Mouse (Mus musculus) lung, postnatal 0 days (tissue): ENCODE results near the gene Fez2. TPM values are rescaled to one million over a fixed set of nuclear protein-coding genes. Genes with fewer than 3 reads are reported as not detected.

Source experiments
- ATAC-seq: fragments of 200-750 bp; cut with Nextera tagmentation; 2 replicates; pipeline ENCODE4 v1.8.0; 2017; ENCODE audit warnings: moderate library complexity
- DNase-seq: peaks from one replicate; pipeline ENCODE4 v3.0.0-alpha.2; 2016; ENCODE audit warnings: low spot score
- H3K27ac ChIP-seq: fragments of 300-500 bp; sonication (generic); 2 replicates; pipeline ENCODE4 v1.5.1; 2014; ENCODE audit warnings: antibody characterized with exemption, mild to moderate bottlenecking, low read length, mixed read lengths
- H3K27me3 ChIP-seq: fragments of 300-500 bp; sonication (generic); replicated peaks from 2 replicates; pipeline ENCODE4 v1.6.1; 2014; ENCODE audit warnings: low read length, mixed read lengths; ENCODE audit not compliant: insufficient read depth
- H3K36me3 ChIP-seq: fragments of 300-500 bp; sonication (generic); 2 replicates; pipeline ENCODE4 v1.6.1; 2014; ENCODE audit warnings: low read length, mixed read lengths; ENCODE audit not compliant: insufficient read depth
- H3K4me1 ChIP-seq: fragments of 300-500 bp; sonication (generic); 2 replicates; pipeline ENCODE4 v1.6.1; 2014; ENCODE audit warnings: antibody characterized with exemption, low read depth, low read length, mixed read lengths; ENCODE audit not compliant: insufficient read depth
- H3K4me2 ChIP-seq: fragments of 300-500 bp; sonication (generic); replicated peaks from 2 replicates; pipeline ENCODE4 v1.6.1; 2014; ENCODE audit warnings: low read depth, mild to moderate bottlenecking, low read length, moderate library complexity, mixed read lengths
- H3K4me3 ChIP-seq: fragments of 300-500 bp; sonication (generic); 2 replicates; pipeline ENCODE4 v1.5.1; 2014; ENCODE audit warnings: low read depth, low read length
- H3K9ac ChIP-seq: fragments of 300-500 bp; sonication (generic); replicated peaks from 2 replicates; pipeline ENCODE4 v1.6.1; 2014; ENCODE audit warnings: low read depth, mild to moderate bottlenecking
- H3K9me3 ChIP-seq: fragments of 300-500 bp; sonication (generic); 2 replicates; pipeline ENCODE4 v1.6.1; 2016; ENCODE audit warnings: low read length, mixed read lengths
- CTCF ChIP-seq: IDR thresholded peaks from 2 replicates; pipeline ENCODE4 v1.5.1; 2016; ENCODE audit warnings: antibody characterized with exemption, mild to moderate bottlenecking
- EP300 ChIP-seq: IDR thresholded peaks from 2 replicates; pipeline ENCODE4 v1.6.1; 2016; ENCODE audit warnings: antibody characterized with exemption, mild to moderate bottlenecking, control low read depth
- WGBS: fragments of 180-500 bp; shearing (Covaris S2); extraction: QIAGEN DNeasy Blood & Tissue Kit; methylation state at CpG from one replicate; pipeline ENCODE4 v1.1.7; 2014; 5-methylcytosine and 5-hydroxymethylcytosine counted together
- polyA plus RNA-seq: library from polyadenylated mRNA; unstranded; fragments of >200 nt; fragmentation: Nextera tagmentation; extraction: Ambion mirVana; gene quantifications from 2 replicates; pipeline ENCODE4 v1.2.1, GENCODE M21; 2015

Gene Fez2
- polyA plus RNA-seq: 39.2 and 39.6 TPM in 2 replicates

- 3% methylated on average over 48 of the region's 67 CpGs for WGBS
- Histone ChIP-seq H3K4me1 (no peaks in the 10 kb centered on the region; the same call in 1 of the 2 replicates), H3K4me2 (peak within 1 kb of the TSS; percentile 76), H3K27me3 (no peaks in the 10 kb centered on the region), H3K36me3 (no peaks in the 10 kb centered on the region), H3K9ac (peak within 1 kb of the TSS; percentile 67), H3K9me3 (no peaks in the 10 kb centered on the region), H3K4me3 (peak within 1 kb of the TSS; percentile 91), H3K27ac (peak within 1 kb of the TSS; percentile 98)
- TF ChIP-seq CTCF (no peak), EP300 (no peak)
- ATAC-seq: peak; percentile 98
- peak; percentile 91 for DNase-seq
Observed at GRCm38 (mm10) chr17:78417381-78418281, at the start of gene Fez2. Fez2 (minus strand) TSS chr17:78418152.

- DNase-seq: no peak
- TF ChIP-seq EP300 (no peak), CTCF (peak; percentile 43)
- WGBS: 72% methylated on average over 8 of the region's 8 CpGs
Observed at GRCm38 (mm10) chr17:78465500-78465899, 47.5 kb upstream of the Fez2 start.

DNA sequence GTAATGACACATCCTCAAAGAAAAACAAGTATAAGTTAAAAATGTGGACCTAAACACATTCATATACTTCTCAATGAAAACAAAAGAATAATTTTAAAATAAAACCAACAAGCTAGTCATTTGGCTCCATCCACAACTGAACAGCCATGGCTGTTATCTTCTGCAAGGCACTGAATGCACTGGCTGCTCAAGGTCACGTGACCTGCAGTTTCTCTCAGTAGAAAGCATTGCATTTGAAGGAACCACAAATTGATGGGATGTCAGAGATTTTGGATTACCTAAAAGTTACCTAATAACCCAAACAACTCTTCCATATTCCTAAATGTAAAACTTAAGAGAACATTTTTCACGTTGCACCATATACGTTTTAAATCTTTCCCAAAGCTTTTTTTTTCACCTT, 47.1 kb upstream of the Fez2 start:
- Histone ChIP-seq H3K9me3 (no peaks in the 10 kb centered on the region), H3K27me3 (no peaks in the 10 kb centered on the region), H3K27ac (no peak overlapping the region), H3K36me3 (no peaks in the 10 kb centered on the region), H3K9ac (no peak overlapping the region), H3K4me1 (no peaks in the 10 kb centered on the region), H3K4me2 (no peak overlapping the region), H3K4me3 (no peak overlapping the region)
- ATAC-seq: no peak
- TF ChIP-seq EP300 (no peak), CTCF (no peak)
- peak; percentile 1 for DNase-seq
- WGBS: 60% methylated on average over 3 of the region's 3 CpGs

More at GRCm38 (mm10) chr17:78465500-78465899, 47.5 kb upstream of the Fez2 start:
- Histone ChIP-seq H3K9ac (no peak overlapping the region), H3K27me3 (no peaks in the 10 kb centered on the region), H3K4me2 (no peak overlapping the region), H3K9me3 (no peaks in the 10 kb centered on the region), H3K36me3 (no peaks in the 10 kb centered on the region), H3K27ac (no peak overlapping the region), H3K4me1 (no peaks in the 10 kb centered on the region), H3K4me3 (no peak overlapping the region)
- ATAC-seq: no peak

GRCm38 (mm10) chr17:78460140-78460539, 42.2 kb upstream of the Fez2 start:
- no peak for DNase-seq
- H3K36me3 ChIP-seq: no peaks in the 10 kb centered on the region

GRCm38 (mm10) chr17:78455556-78455955, 37.6 kb upstream of the Fez2 start:
- H3K9ac ChIP-seq: no peak overlapping the region
- no peak overlapping the region for H3K27ac ChIP-seq
- no peak overlapping the region for H3K4me2 ChIP-seq
- H3K27me3 ChIP-seq: no peaks in the 10 kb centered on the region
- H3K9me3 ChIP-seq: no peaks in the 10 kb centered on the region
- H3K4me1 ChIP-seq: no peaks in the 10 kb centered on the region
- ATAC-seq: peak; percentile 31
- 61% methylated on average over 9 of the region's 9 CpGs for WGBS
- DNase-seq: peak; percentile 39
- H3K36me3 ChIP-seq: no peaks in the 10 kb centered on the region
- H3K4me3 ChIP-seq: no peak overlapping the region
- no peak for TF ChIP-seq CTCF
- TF ChIP-seq EP300: no peak

More at GRCm38 (mm10) chr17:78460140-78460539, 42.2 kb upstream of the Fez2 start:
- Histone ChIP-seq H3K4me1 (no peaks in the 10 kb centered on the region), H3K9me3 (no peaks in the 10 kb centered on the region), H3K27ac (no peak overlapping the region), H3K4me2 (no peak overlapping the region), H3K4me3 (no peak overlapping the region), H3K9ac (no peak overlapping the region), H3K27me3 (no peaks in the 10 kb centered on the region)
- no peak for TF ChIP-seq EP300
- peak; percentile 17; the same call in 1 of the 2 replicates for TF ChIP-seq CTCF
- no peak for ATAC-seq
- 78% methylated on average over 8 of the region's 8 CpGs for WGBS

DNA sequence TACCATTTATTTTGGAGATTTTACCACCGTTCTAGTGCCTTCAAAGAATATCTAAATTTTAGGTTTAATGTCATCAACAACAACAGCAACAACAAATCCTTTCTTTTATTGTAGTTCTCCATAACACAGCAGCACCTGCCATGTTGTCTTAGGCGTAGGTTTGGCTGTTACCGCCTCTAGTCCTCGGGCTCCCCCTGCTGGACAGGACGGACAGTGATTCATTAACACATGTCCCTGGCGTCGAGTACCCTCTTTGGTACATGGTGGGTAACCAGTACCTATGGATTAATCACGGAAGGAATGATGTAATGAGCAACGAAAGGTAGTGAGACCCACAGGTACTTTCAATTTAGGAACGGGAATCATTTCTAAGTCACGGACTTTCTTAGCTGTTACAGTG, 37.2 kb upstream of the Fez2 start:
- Histone ChIP-seq H3K9ac (no peak overlapping the region), H3K4me2 (no peak overlapping the region), H3K4me1 (no peaks in the 10 kb centered on the region), H3K36me3 (no peaks in the 10 kb centered on the region), H3K27me3 (no peaks in the 10 kb centered on the region), H3K4me3 (no peak overlapping the region), H3K9me3 (no peaks in the 10 kb centered on the region), H3K27ac (no peak overlapping the region)
- DNase-seq (peak; percentile 77), ATAC-seq (peak; percentile 49; the same call in 1 of the 2 replicates)
- WGBS: 32% methylated on average over 11 of the region's 11 CpGs
- no peak for TF ChIP-seq EP300
- TF ChIP-seq CTCF: peak; percentile 95
